Mouse (Mus musculus) embryonic fibroblast, embryonic 13.5 days (primary cell): ENCODE data around the gene Il15ra.

Source experiments
- CTCF ChIP-seq: IDR thresholded peaks from 2 replicates; pipeline ENCODE4 v1.5.1; 2011; ENCODE audit warnings: mild to moderate bottlenecking, control low read depth, low read length, moderate library complexity, borderline replicate concordance; ENCODE audit not compliant: insufficient read depth
- POLR2A ChIP-seq: IDR thresholded peaks from 2 replicates; pipeline ENCODE4 v1.6.1; 2011; ENCODE audit warnings: low read depth, mild to moderate bottlenecking, control low read depth, low read length, moderate library complexity

DNA sequence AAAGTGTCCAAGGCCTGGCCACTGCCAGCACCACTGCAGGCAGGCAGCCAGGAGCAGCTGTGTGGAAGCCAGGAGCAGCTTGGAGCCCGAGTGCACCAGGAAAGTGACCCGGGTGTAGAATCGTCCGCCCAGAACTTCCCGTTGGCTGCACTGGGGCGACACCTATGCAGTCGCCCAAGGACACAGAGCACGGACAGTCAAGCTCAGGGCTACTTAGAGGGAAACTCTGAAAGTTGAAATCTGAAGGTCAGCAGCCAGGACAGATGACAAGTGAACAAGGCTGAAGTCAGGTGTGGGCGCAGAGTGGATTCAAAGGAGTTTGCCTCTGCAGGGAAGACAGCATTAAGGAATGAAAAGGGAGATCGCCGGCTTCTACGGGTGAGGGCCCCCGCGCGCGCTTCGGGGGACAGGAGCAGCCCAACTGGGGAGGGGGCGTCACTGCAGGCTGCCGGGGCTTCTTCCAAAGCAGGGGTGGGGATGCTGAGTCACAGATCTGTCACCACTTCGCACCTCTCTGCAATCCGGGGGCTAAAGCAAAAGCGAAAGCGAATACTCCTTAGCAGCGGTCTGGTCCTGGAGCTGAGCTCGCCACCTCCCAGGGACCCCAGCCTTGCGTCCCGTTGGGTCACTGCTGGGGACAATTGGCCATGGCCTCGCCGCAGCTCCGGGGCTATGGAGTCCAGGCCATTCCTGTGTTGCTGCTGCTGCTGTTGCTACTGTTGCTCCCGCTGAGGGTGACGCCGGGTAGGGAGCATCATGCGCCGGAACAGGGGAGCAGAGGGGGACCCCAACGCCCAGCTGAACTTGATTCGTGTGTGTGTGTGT lies at the start of gene Il15ra:
- no peak for TF ChIP-seq CTCF
- TF ChIP-seq POLR2A, result 0 out of 2 replicates have a peak, but pooled peaks have one; percentile 38
